Mouse (Mus musculus): Measurements from ENCODE around the gene Slc25a41. TPM values are rescaled to one million over a fixed set of nuclear protein-coding genes. Genes with fewer than 3 reads are reported as not detected.
A peak's percentile ranks its signal among the peaks of the same experiment; 100 is the strongest.

Gene Slc25a41
- total and polyA plus RNA-seq, 3 experiments = not detected

- H3K27ac ChIP-seq = no peak overlapping the region
- no peak for TF ChIP-seq POLR2A (IDR thresholded peaks at IDR 0.05; ENCODE audit: insufficient read depth, low read depth, low read length)
- no peak for TF ChIP-seq CTCF (IDR thresholded peaks at IDR 0.05)
- 87% methylated on average over 5 of the region's 5 CpGs for WGBS
- no peaks in the 10 kb centered on the region for H3K27me3 ChIP-seq (ENCODE audit: control insufficient read depth, insufficient read depth, low read length)
- no peak overlapping the region for H3K9ac ChIP-seq (ENCODE audit: low read depth, low read length)
- intact Hi-C loops (cut with DNase I) = no loop called here
- DNase-seq = no peak
- H3K4me1 ChIP-seq (ENCODE audit: control insufficient read depth, insufficient read depth, low read length) = no peaks in the 10 kb centered on the region
- H3K36me3 ChIP-seq (ENCODE audit: control insufficient read depth, insufficient read depth, low read length) = no peaks in the 10 kb centered on the region
- no peaks in the 10 kb centered on the region for H3K79me2 ChIP-seq (replicated peaks; ENCODE audit: control insufficient read depth, insufficient read depth, low read length)
- H3K4me3 ChIP-seq = no peak overlapping the region
Observed at GRCm38 (mm10) chr17:57020960-57021359, 20.5 kb downstream of the Slc25a41 start.

- DNase-seq = no peak
- H3K27me3 ChIP-seq (ENCODE audit: control insufficient read depth, insufficient read depth, low read length) = no peaks in the 10 kb centered on the region
- H3K79me2 ChIP-seq (replicated peaks; ENCODE audit: control insufficient read depth, insufficient read depth, low read length) = no peaks in the 10 kb centered on the region
- no peak overlapping the region for H3K9ac ChIP-seq (ENCODE audit: low read depth, low read length)
- TF ChIP-seq EP300 (IDR thresholded peaks at IDR 0.05; ENCODE audit: insufficient read depth, low read depth, low read length) (no peak), CTCF (IDR thresholded peaks at IDR 0.05) (no peak)
- no peaks in the 10 kb centered on the region for H3K36me3 ChIP-seq (ENCODE audit: control insufficient read depth, insufficient read depth, low read length)
- WGBS = 79% methylated on average over 2 of the region's 2 CpGs
- intact Hi-C loops (cut with DNase I) = no loop called here
- H3K4me1 ChIP-seq (ENCODE audit: control insufficient read depth, insufficient read depth, low read length) = no peaks in the 10 kb centered on the region
- H3K4me3 ChIP-seq = no peak overlapping the region
- H3K27ac ChIP-seq = no peak overlapping the region
Observed at GRCm38 (mm10) chr17:57019693-57020092, 21.8 kb downstream of the Slc25a41 start.

- WGBS = 72% methylated on average over 13 of the region's 13 CpGs
- Histone ChIP-seq H3K79me2 (replicated peaks; ENCODE audit: control insufficient read depth, insufficient read depth, low read length) (no peaks in the 10 kb centered on the region), H3K27ac (no peak overlapping the region; the same call in 1 of the 2 replicates), H3K4me1 (ENCODE audit: control insufficient read depth, insufficient read depth, low read length) (peaks cover 3% of the 10 kb centered on the region; the same call in 1 of the 2 replicates), H3K27me3 (ENCODE audit: control insufficient read depth, insufficient read depth, low read length) (no peaks in the 10 kb centered on the region), H3K36me3 (ENCODE audit: control insufficient read depth, insufficient read depth, low read length) (no peaks in the 10 kb centered on the region), H3K9ac (ENCODE audit: low read depth, low read length) (no peak overlapping the region), H3K4me3 (no peak overlapping the region)
- no peak for DNase-seq
- TF ChIP-seq CTCF (IDR thresholded peaks at IDR 0.05) = no peak
- no peak for TF ChIP-seq POLR2A (IDR thresholded peaks at IDR 0.05; ENCODE audit: insufficient read depth, low read depth, low read length)
- TF ChIP-seq EP300 (IDR thresholded peaks at IDR 0.05; ENCODE audit: insufficient read depth, low read depth, low read length) = no peak
- intact Hi-C loops (cut with DNase I) = no loop called here
Observed at GRCm38 (mm10) chr17:57012245-57012795, 29.1 kb downstream of the Slc25a41 start.

- Histone ChIP-seq H3K4me1 (ENCODE audit: control insufficient read depth, insufficient read depth, low read length) (peaks cover 3% of the 10 kb centered on the region; the same call in 1 of the 2 replicates), H3K36me3 (ENCODE audit: control insufficient read depth, insufficient read depth, low read length) (no peaks in the 10 kb centered on the region), H3K9ac (ENCODE audit: low read depth, low read length) (peak within 1 kb of the TSS; percentile 76), H3K27ac (peak within 1 kb of the TSS; percentile 86), H3K27me3 (ENCODE audit: control insufficient read depth, insufficient read depth, low read length) (no peaks in the 10 kb centered on the region), H3K4me3 (peak within 1 kb of the TSS; percentile 73), H3K79me2 (replicated peaks; ENCODE audit: control insufficient read depth, insufficient read depth, low read length) (no peaks in the 10 kb centered on the region)
- DNase-seq = peak; percentile 91 to 92
- TF ChIP-seq CTCF (IDR thresholded peaks at IDR 0.05) = peak; percentile 29; the same call in 1 of the 2 replicates
- TF ChIP-seq EP300 (IDR thresholded peaks at IDR 0.05; ENCODE audit: insufficient read depth, low read depth, low read length) = peak; percentile 95; the same call in 1 of the 2 replicates
- peak; percentile 100 for TF ChIP-seq POLR2A (IDR thresholded peaks at IDR 0.05; ENCODE audit: insufficient read depth, low read depth, low read length)
- under 1% methylated on average over 51 of the region's 51 CpGs for WGBS
- intact Hi-C loops (cut with DNase I) = loop anchor here (1.0 kb wide), 2 partner anchors 20 to 21 kb away; partner anchors contain the start of genes Clpp and Khsrp
Observed at GRCm38 (mm10) chr17:57011236-57012141, 30.0 kb downstream of the Slc25a41 start, which contains the start of the genes Gtf2f1 and Gm17949. Gtf2f1 (minus strand) TSS chr17:57011288. Gm17949 (plus strand) TSS chr17:57011469.

- H3K27ac ChIP-seq = peak overlapping the region; percentile 79
- TF ChIP-seq CTCF (IDR thresholded peaks at IDR 0.05) = no peak
- TF ChIP-seq EP300 (IDR thresholded peaks at IDR 0.05; ENCODE audit: insufficient read depth, low read depth, low read length) = no peak
- TF ChIP-seq POLR2A (IDR thresholded peaks at IDR 0.05; ENCODE audit: insufficient read depth, low read depth, low read length) = no peak
- under 1% methylated on average over 19 of the region's 19 CpGs for WGBS
- peak overlapping the region; percentile 73 for H3K4me3 ChIP-seq
- DNase-seq = no peak
- no peaks in the 10 kb centered on the region for H3K36me3 ChIP-seq (ENCODE audit: control insufficient read depth, insufficient read depth, low read length)
- intact Hi-C loops (cut with DNase I) = loop anchor here (1.0 kb wide), 2 partner anchors 20 to 21 kb away; partner anchors contain the start of genes Clpp and Khsrp
- H3K27me3 ChIP-seq (ENCODE audit: control insufficient read depth, insufficient read depth, low read length) = no peaks in the 10 kb centered on the region
- H3K4me1 ChIP-seq (ENCODE audit: control insufficient read depth, insufficient read depth, low read length) = peaks cover 3% of the 10 kb centered on the region; the same call in 1 of the 2 replicates
- H3K79me2 ChIP-seq (replicated peaks; ENCODE audit: control insufficient read depth, insufficient read depth, low read length) = no peaks in the 10 kb centered on the region
- H3K9ac ChIP-seq (ENCODE audit: low read depth, low read length) = peak overlapping the region; percentile 76
Observed at GRCm38 (mm10) chr17:57010911-57011235, 30.6 kb downstream of the Slc25a41 start.

All from heart, adult 2 months (tissue).